Mouse (Mus musculus) lung, embryonic 16.5 days (tissue): ENCODE results near the gene Sh2d6. TPM values are rescaled to one million over a fixed set of nuclear protein-coding genes. Genes with fewer than 3 reads are reported as not detected.
"Not testable (repeated sequence)": the region's sequence is repeated elsewhere in the genome, so short reads cannot be mapped to it uniquely, and the experiment has no call there.

Experiments used
- ATAC-seq: fragments of 200-750 bp; cut with Nextera tagmentation; 2 replicates; pipeline ENCODE4 v1.8.0; 2017; ENCODE audit warnings: low read depth, mild to moderate bottlenecking, moderate library complexity
- H3K27ac ChIP-seq: fragments of 300-500 bp; sonication (generic); 2 replicates; pipeline ENCODE4 v1.5.1; 2014; ENCODE audit warnings: mild to moderate bottlenecking, control low read depth, low read length
- H3K27me3 ChIP-seq: fragments of 300-500 bp; sonication (generic); 2 replicates; pipeline ENCODE4 v1.6.1; 2014; ENCODE audit warnings: low read depth, low read length, mixed read lengths; ENCODE audit not compliant: control insufficient read depth, insufficient read depth
- H3K36me3 ChIP-seq: fragments of 300-500 bp; sonication (generic); 2 replicates; pipeline ENCODE4 v1.6.1; 2014; ENCODE audit warnings: low read length; ENCODE audit not compliant: control insufficient read depth, insufficient read depth
- H3K4me1 ChIP-seq: fragments of 300-500 bp; sonication (generic); replicated peaks from 2 replicates; pipeline ENCODE4 v1.6.1; 2014; ENCODE audit warnings: low read length, mixed read lengths; ENCODE audit not compliant: control insufficient read depth, insufficient read depth
- H3K4me2 ChIP-seq: fragments of 300-500 bp; sonication (generic); 2 replicates; pipeline ENCODE4 v1.6.1; 2014; ENCODE audit warnings: low read depth, low read length, control low read depth
- H3K4me3 ChIP-seq: fragments of 300-500 bp; sonication (generic); 2 replicates; pipeline ENCODE4 v1.5.1; 2014; ENCODE audit warnings: mild to moderate bottlenecking, low read length, control low read depth
- H3K9ac ChIP-seq: fragments of 300-500 bp; sonication (generic); 2 replicates; pipeline ENCODE4 v1.6.1; 2014; ENCODE audit warnings: low read length, control low read depth
- H3K9me3 ChIP-seq: fragments of 300-500 bp; sonication (generic); 2 replicates; pipeline ENCODE4 v1.6.1; 2016; ENCODE audit warnings: low read length; ENCODE audit not compliant: control insufficient read depth
- WGBS: fragments of 180-500 bp; shearing (Covaris S2); extraction: QIAGEN DNeasy Blood & Tissue Kit; methylation state at CpG from one replicate; pipeline ENCODE4 v1.1.7; 2014; 5-methylcytosine and 5-hydroxymethylcytosine counted together
- polyA plus RNA-seq: library from polyadenylated mRNA; unstranded; fragments of >200 nt; fragmentation: Nextera tagmentation; extraction: Ambion mirVana; gene quantifications from 2 replicates; pipeline ENCODE4 v1.2.1, GENCODE M21; 2015

The Sh2d6 gene
- polyA plus RNA-seq, 1 experiment from 2014 or later: not detected

DNA sequence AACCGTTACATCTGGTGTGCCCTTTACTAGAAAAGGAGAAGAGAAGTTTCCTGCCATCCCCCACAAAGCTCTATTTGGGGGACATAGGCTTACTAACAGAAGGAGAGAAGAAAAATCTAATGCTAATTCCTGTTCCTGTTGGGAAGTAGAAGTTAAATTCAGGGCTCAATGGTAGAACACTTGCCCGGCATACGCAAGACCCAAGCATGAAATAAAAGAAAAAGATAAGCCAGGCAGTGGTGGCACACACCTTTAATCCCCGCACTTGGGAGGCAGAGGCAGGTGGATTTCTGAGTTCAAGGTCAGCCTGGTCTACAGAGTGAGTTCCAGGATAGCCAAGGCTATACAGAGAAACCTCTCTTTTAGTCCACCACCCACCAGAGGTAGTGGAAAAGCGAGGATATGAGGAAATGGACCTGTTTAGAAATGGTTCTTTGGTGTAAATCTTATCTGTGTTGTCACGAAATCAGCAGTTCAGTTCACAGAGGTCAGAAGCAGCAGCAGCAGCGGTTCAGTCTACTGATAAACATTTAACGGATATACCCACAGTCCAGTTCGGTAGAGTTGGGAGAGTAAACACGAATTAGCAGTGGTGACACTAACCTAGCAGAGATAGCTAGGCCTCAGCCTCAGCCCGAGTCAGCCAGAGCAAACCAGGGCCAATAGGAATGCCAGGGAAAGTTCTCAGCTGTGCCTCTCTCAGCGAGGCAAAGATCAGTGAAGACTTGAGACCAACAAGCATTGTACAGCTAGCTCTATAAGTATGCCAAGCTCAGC is 41.7 kb downstream of the Sh2d6 start:
- Histone ChIP-seq H3K9ac (no peak overlapping the region), H3K27me3 (no peaks in the 10 kb centered on the region), H3K4me1 (no peaks in the 10 kb centered on the region), H3K36me3 (no peaks in the 10 kb centered on the region), H3K4me2 (no peak overlapping the region), H3K4me3 (no peak overlapping the region), H3K27ac (no peak overlapping the region), H3K9me3 (peaks cover 7% of the 10 kb centered on the region)
- 77% methylated on average over 12 of the region's 12 CpGs for WGBS
- ATAC-seq: peak; percentile 49; the same call in 1 of the 2 replicates

DNA sequence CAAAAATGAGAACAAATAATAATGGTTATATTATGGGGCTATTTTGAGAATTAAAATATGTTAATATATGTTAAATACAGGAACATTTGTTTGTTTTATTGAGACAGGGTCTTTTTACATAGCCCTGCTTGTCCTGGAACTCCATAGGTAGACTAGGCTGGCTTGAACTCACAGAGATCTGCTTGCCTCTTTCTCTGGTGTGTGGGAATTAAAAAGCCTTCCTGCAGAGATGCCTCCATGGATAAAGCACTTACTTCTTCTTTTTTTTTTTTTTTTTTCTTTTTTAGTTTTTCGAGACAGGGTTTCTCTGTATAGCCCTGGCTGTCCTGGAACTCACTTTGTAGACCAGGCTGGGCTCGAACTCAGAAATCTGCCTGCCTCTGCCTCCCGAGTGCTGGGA is 42.8 kb downstream of the Sh2d6 start:
- ATAC-seq, H3K36me3 ChIP-seq, H3K4me2 ChIP-seq, H3K4me3 ChIP-seq, H3K27ac ChIP-seq, H3K9ac ChIP-seq, H3K4me1 ChIP-seq, H3K9me3 ChIP-seq, H3K27me3 ChIP-seq: not testable (repeated sequence)
- 100% methylated on average over 2 of the region's 3 CpGs for WGBS

DNA sequence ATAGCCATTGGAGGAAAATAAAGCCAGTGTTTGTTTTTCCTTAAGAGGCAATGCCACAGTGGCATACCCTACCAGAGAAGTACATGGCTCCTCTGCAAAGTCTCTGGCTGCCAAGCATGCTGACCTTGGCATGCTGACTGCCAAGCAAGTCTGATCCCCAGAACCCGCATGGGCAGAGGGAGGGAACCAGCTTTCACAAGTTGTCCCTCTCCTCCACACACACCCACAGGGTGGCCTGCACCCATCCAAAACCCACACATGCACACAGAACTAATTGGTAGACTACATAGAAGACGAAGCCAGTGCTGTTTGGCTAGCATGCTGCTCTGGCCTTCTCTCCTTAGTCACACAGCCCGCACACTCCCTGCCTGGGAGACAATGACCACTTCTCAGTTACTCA is 43.9 kb downstream of the Sh2d6 start:
- ATAC-seq: no peak
- Histone ChIP-seq H3K4me3 (no peak overlapping the region), H3K27me3 (no peaks in the 10 kb centered on the region), H3K27ac (no peak overlapping the region), H3K4me1 (peaks cover 9% of the 10 kb centered on the region; the same call in 1 of the 2 replicates), H3K9me3 (peaks cover 7% of the 10 kb centered on the region), H3K36me3 (no peaks in the 10 kb centered on the region), H3K4me2 (no peak overlapping the region), H3K9ac (no peak overlapping the region)
- WGBS: 88% methylated on average over 3 of the region's 3 CpGs

DNA sequence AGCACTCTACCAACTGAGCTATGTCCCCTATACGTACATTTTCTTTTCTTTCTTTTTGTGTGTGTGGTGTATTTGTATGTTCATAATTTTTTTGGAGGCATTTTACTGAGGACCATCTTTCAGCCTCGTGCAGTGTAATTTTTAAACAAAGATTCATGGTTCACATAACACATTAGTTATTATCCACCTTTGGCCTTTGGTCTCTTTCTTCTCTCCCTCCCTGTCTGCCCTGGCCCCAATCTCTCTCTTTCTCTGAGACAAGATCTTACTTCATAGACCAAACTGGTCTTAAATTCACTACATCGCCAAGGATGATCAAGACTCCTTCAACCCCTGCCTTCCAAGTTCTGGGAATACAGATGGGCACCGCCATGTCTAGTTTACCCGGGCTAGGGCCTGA is 44.7 kb downstream of the Sh2d6 start:
- H3K27me3 ChIP-seq: no peaks in the 10 kb centered on the region
- no peak for ATAC-seq
- H3K9ac ChIP-seq: no peak overlapping the region
- peaks cover 7% of the 10 kb centered on the region for H3K9me3 ChIP-seq
- peaks cover 9% of the 10 kb centered on the region; the same call in 1 of the 2 replicates for H3K4me1 ChIP-seq
- no peaks in the 10 kb centered on the region for H3K36me3 ChIP-seq
- no peak overlapping the region for H3K4me3 ChIP-seq
- no peak overlapping the region for H3K27ac ChIP-seq
- 90% methylated on average over 5 of the region's 5 CpGs for WGBS
- no peak overlapping the region for H3K4me2 ChIP-seq

DNA sequence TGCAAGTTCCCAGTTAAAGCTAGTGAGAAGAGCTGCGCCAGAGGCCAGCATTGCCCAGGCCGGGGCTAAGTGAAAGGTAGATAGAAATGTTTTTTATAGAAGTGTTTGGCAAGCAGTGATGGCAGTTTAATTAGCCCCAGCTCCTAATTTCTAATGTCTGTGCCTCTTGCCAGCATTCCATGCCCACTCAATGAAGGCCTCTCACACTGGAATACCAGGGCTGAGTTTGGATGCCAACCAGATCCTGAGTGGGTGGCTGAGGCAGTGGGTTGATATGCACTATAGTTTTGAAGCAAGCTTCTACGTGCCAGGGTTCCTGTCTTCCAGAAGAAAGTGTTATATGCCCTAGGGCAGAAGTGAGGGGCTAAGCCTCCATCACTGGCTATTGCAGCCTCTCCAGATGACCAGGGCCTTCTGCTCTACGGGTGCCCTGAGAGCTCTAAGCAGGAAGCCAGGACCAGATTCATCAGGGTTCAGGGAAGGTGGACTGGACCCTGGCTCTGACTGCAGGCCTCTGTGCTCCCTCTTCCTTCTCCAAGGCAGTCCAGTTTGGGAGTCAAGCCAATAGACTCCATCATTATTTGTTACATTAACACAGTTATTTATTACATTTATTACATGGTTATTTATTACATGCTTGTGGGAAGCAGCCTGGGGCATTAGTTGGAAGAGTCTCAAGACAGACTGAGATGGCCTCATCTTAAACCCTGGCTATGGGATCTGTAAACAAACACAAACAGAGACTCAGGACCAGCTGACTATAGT is 46.1 kb downstream of the Sh2d6 start:
- H3K4me3 ChIP-seq: no peak overlapping the region
- H3K27ac ChIP-seq: no peak overlapping the region
- 84% methylated on average over 4 of the region's 4 CpGs for WGBS
- H3K4me1 ChIP-seq: peaks cover 9% of the 10 kb centered on the region; the same call in 1 of the 2 replicates
- H3K27me3 ChIP-seq: no peaks in the 10 kb centered on the region
- H3K9me3 ChIP-seq: peaks cover 7% of the 10 kb centered on the region
- H3K36me3 ChIP-seq: no peaks in the 10 kb centered on the region
- no peak overlapping the region for H3K4me2 ChIP-seq
- H3K9ac ChIP-seq: no peak overlapping the region
- no peak for ATAC-seq

DNA sequence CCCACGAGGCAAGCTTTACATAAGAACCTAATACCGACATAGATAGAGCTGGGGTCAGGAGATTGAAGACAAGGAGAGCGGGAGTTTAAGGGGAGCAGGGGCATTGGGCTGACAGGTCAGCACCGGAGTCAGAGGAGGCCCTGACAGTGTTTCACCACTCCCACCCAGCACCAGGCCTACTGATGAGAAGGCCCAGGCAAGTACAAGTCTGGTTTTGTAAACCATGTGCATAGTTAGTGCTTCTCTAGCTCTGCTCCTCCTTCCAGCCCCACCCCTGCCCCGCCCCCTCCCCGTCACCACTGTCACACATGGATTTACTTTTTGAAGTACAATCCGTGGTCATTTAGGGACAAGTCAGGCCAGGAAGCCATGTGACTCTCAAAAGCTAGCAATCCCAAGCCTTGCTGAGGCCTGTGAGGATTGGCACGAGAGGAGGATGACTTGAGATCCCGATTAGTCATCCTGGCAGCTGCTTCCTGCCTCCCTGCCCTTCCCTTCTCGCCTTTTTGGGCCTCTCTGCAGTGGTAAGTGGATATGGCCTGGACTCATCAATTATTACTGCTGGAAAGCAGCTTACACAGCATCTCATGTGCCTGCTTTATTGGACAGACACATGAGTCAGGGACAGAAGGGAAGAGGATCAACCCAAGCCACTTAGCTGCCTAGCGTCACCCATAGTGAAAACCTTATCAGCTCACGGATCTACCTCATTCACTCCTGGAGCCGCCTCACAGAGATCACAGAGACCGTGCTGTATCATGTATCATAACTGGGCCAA is 48.1 kb downstream of the Sh2d6 start:
- Histone ChIP-seq H3K9me3 (no peaks in the 10 kb centered on the region), H3K4me1 (peaks cover 9% of the 10 kb centered on the region; the same call in 1 of the 2 replicates), H3K9ac (no peak overlapping the region), H3K27me3 (no peaks in the 10 kb centered on the region), H3K27ac (no peak overlapping the region), H3K36me3 (no peaks in the 10 kb centered on the region), H3K4me3 (no peak overlapping the region), H3K4me2 (no peak overlapping the region)
- WGBS: 43% methylated on average over 14 of the region's 14 CpGs
- peak; percentile 86 for ATAC-seq

DNA sequence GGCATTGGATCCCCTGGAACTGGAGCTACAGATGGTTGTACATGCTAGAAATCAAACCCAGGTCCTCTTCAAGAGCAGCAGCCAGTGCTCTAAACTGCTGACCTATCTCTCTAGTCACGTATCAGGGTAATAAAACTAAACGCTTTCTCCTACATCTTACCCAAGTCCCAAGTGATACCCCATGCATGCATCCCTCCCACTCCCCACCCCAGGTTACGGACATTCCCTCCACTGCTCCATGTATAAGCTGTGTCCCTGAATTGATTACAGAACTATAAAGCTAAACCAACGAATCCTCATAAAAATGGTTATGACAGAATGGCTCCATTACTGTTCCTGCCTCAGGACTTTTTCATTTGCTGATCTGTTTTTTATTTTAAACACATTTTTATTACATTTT is 55.3 kb downstream of the Sh2d6 start:
- Histone ChIP-seq H3K9me3 (no peaks in the 10 kb centered on the region), H3K27me3 (no peaks in the 10 kb centered on the region), H3K27ac (no peak overlapping the region), H3K4me3 (no peak overlapping the region), H3K4me1 (no peaks in the 10 kb centered on the region), H3K36me3 (no peaks in the 10 kb centered on the region), H3K4me2 (no peak overlapping the region), H3K9ac (no peak overlapping the region)
- ATAC-seq: no peak
- 87% methylated on average over 4 of the region's 4 CpGs for WGBS

DNA sequence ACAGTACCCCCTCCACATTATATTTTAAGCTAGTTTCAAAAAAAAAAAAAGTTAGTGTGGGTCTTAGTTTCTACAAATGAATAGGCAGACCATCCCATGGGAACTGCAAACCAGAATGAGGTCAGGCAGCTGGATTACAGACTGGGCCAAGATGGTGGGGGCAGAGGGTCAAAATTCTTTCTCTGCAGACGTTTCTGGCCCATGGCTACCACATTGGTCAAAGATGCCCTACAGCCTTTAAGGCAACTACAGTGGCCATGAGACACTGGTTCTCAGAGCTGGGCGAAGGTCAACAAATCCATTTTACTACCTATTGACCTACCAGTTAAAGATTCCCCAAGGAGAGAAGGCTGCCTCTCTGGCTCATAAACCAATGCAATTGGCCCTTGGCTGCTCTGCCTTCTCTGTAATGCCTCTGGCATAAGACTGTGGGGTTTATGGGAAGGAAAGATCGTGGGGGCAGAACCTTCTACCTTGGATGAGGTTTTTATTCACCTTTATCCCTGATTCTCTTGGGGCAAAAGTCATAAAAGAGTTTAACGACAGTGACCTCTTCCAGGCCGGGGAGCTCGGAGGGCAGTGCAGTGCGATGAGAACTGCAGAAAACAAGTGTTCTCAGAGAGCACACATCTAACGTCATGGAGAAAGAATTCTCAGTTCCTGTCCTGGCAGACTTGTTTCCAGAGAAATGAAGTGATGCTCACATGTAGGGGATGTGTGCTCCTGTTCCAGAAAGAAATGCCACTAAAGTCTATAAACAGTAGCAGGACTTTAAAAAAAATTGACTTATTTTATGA is 55.9 kb downstream of the Sh2d6 start:
- no peaks in the 10 kb centered on the region for H3K9me3 ChIP-seq
- no peaks in the 10 kb centered on the region for H3K4me1 ChIP-seq
- no peak overlapping the region for H3K27ac ChIP-seq
- 0 out of 2 replicates have a peak, but pooled peaks have one; percentile 31 for ATAC-seq
- no peaks in the 10 kb centered on the region for H3K36me3 ChIP-seq
- H3K4me2 ChIP-seq: no peak overlapping the region
- H3K4me3 ChIP-seq: no peak overlapping the region
- 59% methylated on average over 8 of the region's 8 CpGs for WGBS
- H3K9ac ChIP-seq: no peak overlapping the region
- H3K27me3 ChIP-seq: no peaks in the 10 kb centered on the region
